Mouse (Mus musculus): ENCODE results near the gene Gfm2.

- TF ChIP-seq CTCF (IDR thresholded peaks at IDR 0.05; ENCODE audit: control insufficient read depth, insufficient read depth, insufficient read length), result no peak
- no peak for TF ChIP-seq FOSL1 (IDR thresholded peaks at IDR 0.05; ENCODE audit: insufficient read depth, low read length, poor library complexity, severe bottlenecking)
- TF ChIP-seq MAX (IDR thresholded peaks at IDR 0.05), result no peak
- TF ChIP-seq MYOD1 (IDR thresholded peaks at IDR 0.05; ENCODE audit: control insufficient read depth, insufficient read length, low read depth), result no peak
- TF ChIP-seq CEBPB (IDR thresholded peaks at IDR 0.05; ENCODE audit: low read depth), result no peak
- no peak for TF ChIP-seq USF1 (IDR thresholded peaks at IDR 0.05; ENCODE audit: low read depth)
These were observed 68.3 kb downstream of the Gfm2 start for GRCm38 (mm10) chr13:97206046-97206445.
